In the genomic region with DNA sequence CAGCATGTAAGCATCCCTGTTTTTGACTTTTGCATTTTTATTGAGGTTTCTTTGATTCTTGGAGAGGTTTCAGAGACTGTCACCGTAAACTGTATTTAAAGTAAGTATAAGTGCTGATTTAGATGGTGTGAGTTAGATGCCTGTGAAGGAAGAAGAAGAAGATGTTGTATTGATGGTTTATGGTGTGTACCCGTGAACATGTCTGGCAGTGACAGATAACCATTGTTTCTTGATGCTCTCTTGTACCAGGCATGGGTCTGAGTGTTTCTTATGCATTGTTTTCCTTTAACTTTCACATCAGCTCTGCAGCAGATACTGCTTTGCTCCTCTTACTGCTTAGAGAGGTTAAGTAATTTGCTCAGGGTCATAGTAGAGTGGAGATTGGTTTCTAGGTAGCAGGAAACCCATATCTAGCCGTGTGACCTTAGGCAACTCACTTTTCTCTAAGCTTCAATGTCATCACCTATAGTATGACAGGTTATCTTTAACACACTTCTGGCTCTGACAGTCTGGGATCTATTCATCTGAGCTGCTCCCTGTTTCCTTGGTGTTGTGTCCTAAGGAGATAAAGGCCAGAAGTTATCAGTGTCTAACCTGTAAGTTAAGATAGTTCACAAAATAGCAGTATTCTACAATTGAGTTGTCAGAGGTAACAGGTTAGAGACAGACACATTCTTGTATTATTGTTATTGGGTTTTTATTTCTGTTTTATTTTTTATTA, we compare ENCODE assay signal across 26 mouse cellular contexts.
DNase-seq lines count a peak whose midpoint lies in the region; ATAC-seq and TF ChIP-seq lines count a peak whose summit lies in the region.
"Had no signal": no experiment of that assay in that cellular context is flagged by ENCODE, and none has a peak within 500 bp of the region (broad histone marks: within the 10 kb centered on the region; RNA-seq: fewer than 3 reads in every experiment).

No protein-coding gene starts in this region.

- ATAC-seq in liver, embryonic 11.5 days (replicated peaks; ENCODE audit: low FRiP score) = peak; percentile 88
- no peak for ATAC-seq in liver, postnatal 0 days
- peak; percentile 79 for ATAC-seq in liver, embryonic 15.5 days (ENCODE audit: insufficient read depth)
- peak; percentile 65 for ATAC-seq in megakaryocyte-erythroid progenitor cell, adult 5-6 weeks (replicated peaks; ENCODE audit: low FRiP score, low TSS enrichment, poor library complexity, severe bottlenecking)
- ATAC-seq in midbrain, embryonic 11.5 days (ENCODE audit: low FRiP score) = no peak
- ATAC-seq: forebrain, embryonic 15.5 days; hindbrain, postnatal 0 days had no signal

- no peaks in the 10 kb centered on the region for H3K4me1 ChIP-seq in liver, embryonic 11.5 days (replicated peaks; ENCODE audit: control insufficient read depth, insufficient read depth, low read length)
- no peaks in the 10 kb centered on the region for H3K4me1 ChIP-seq in liver, postnatal 0 days (ENCODE audit: insufficient read depth)
- 0 out of 2 replicates have a peak, but pooled peaks cover 5% of the 10 kb centered on the region for H3K4me1 ChIP-seq in liver, embryonic 15.5 days (replicated peaks)
- no peaks in the 10 kb centered on the region for H3K4me1 ChIP-seq in midbrain, embryonic 11.5 days (ENCODE audit: control insufficient read depth, insufficient read depth, low read length)
- H3K4me1 ChIP-seq: embryonic facial prominence, embryonic 10.5 days; embryonic facial prominence, embryonic 13.5 days; forebrain, embryonic 12.5 days; forebrain, embryonic 15.5 days; heart, embryonic 10.5 days had no signal

- WGBS in liver, embryonic 11.5 days = 54% methylated on average over 3 of the region's 3 CpGs
- WGBS in liver, postnatal 0 days (ENCODE audit: insufficient replicate concordance) = 54% methylated on average over 3 of the region's 3 CpGs
- WGBS in liver, embryonic 15.5 days (ENCODE audit: insufficient replicate concordance) = 47% methylated on average over 3 of the region's 3 CpGs
- 78% methylated on average over 3 of the region's 3 CpGs for WGBS in midbrain, embryonic 11.5 days

- H3K4me2 ChIP-seq in liver, embryonic 11.5 days = no peak overlapping the region
- no peak overlapping the region for H3K4me2 ChIP-seq in liver, postnatal 0 days (ENCODE audit: low read depth, low read length)
- no peak overlapping the region; the same call in 1 of the 2 replicates for H3K4me2 ChIP-seq in liver, embryonic 15.5 days
- H3K4me2 ChIP-seq in midbrain, embryonic 11.5 days = no peak overlapping the region
- H3K4me2 ChIP-seq: embryonic facial prominence, embryonic 13.5 days; forebrain, embryonic 12.5 days; forebrain, embryonic 15.5 days; heart, embryonic 13.5 days; hindbrain, embryonic 14.5 days had no signal

- no peaks in the 10 kb centered on the region for H3K9me3 ChIP-seq in liver, embryonic 11.5 days (ENCODE audit: control insufficient read depth, low read length)
- H3K9me3 ChIP-seq in liver, postnatal 0 days (ENCODE audit: low read length) = no peaks in the 10 kb centered on the region
- no peaks in the 10 kb centered on the region for H3K9me3 ChIP-seq in liver, embryonic 15.5 days (replicated peaks)
- H3K9me3 ChIP-seq in midbrain, embryonic 11.5 days (ENCODE audit: control insufficient read depth, low read length) = no peaks in the 10 kb centered on the region
- H3K9me3 ChIP-seq: embryonic facial prominence, embryonic 10.5 days; embryonic facial prominence, embryonic 13.5 days; forebrain, embryonic 12.5 days; forebrain, embryonic 15.5 days; heart, embryonic 10.5 days; heart, embryonic 13.5 days had no signal

- TF ChIP-seq CTCF in liver, postnatal 0 days (IDR thresholded peaks at IDR 0.05; ENCODE audit: low read depth) = no peak

- intact Hi-C loops in left cerebral cortex, postnatal 4 days (cut with DNase I) = no loop called here

- no peak overlapping the region for H3K9ac ChIP-seq in liver, embryonic 11.5 days (ENCODE audit: low read depth, low read length)
- no peak overlapping the region for H3K9ac ChIP-seq in liver, postnatal 0 days (replicated peaks)
- H3K9ac ChIP-seq in liver, embryonic 15.5 days = no peak overlapping the region
- H3K9ac ChIP-seq in midbrain, embryonic 11.5 days (ENCODE audit: low read length) = no peak overlapping the region
- H3K9ac ChIP-seq: embryonic facial prominence, embryonic 13.5 days; forebrain, embryonic 12.5 days; forebrain, embryonic 15.5 days; heart, embryonic 13.5 days; hindbrain, embryonic 14.5 days had no signal

- H3K27me3 ChIP-seq in liver, embryonic 11.5 days (replicated peaks; ENCODE audit: control insufficient read depth, insufficient read depth, low read length) = no peaks in the 10 kb centered on the region
- H3K27me3 ChIP-seq in liver, postnatal 0 days (ENCODE audit: insufficient read depth, low read length) = no peaks in the 10 kb centered on the region
- no peaks in the 10 kb centered on the region for H3K27me3 ChIP-seq in liver, embryonic 15.5 days
- H3K27me3 ChIP-seq in midbrain, embryonic 11.5 days (ENCODE audit: control insufficient read depth, insufficient read depth, low read length) = no peaks in the 10 kb centered on the region
- H3K27me3 ChIP-seq: embryonic facial prominence, embryonic 13.5 days; forebrain, embryonic 12.5 days; forebrain, embryonic 15.5 days; heart, embryonic 13.5 days had no signal

- TF ChIP-seq EP300 in liver, postnatal 0 days (IDR thresholded peaks at IDR 0.05; ENCODE audit: low read depth) = no peak

- H3K36me3 ChIP-seq in liver, embryonic 11.5 days (ENCODE audit: control insufficient read depth, insufficient read depth, low read length) = no peaks in the 10 kb centered on the region
- H3K36me3 ChIP-seq in liver, postnatal 0 days (replicated peaks; ENCODE audit: insufficient read depth, low read length) = no peaks in the 10 kb centered on the region
- no peaks in the 10 kb centered on the region for H3K36me3 ChIP-seq in liver, embryonic 15.5 days (replicated peaks)
- H3K36me3 ChIP-seq in midbrain, embryonic 11.5 days (ENCODE audit: control insufficient read depth, insufficient read depth, low read length) = no peaks in the 10 kb centered on the region
- H3K36me3 ChIP-seq: embryonic facial prominence, embryonic 10.5 days; embryonic facial prominence, embryonic 13.5 days; forebrain, embryonic 12.5 days; forebrain, embryonic 15.5 days; heart, embryonic 10.5 days; heart, embryonic 13.5 days had no signal

- H3K4me3 ChIP-seq in liver, embryonic 11.5 days (ENCODE audit: low read depth, low read length) = no peak overlapping the region
- H3K4me3 ChIP-seq in liver, postnatal 0 days (ENCODE audit: low read depth, low read length) = no peak overlapping the region
- no peak overlapping the region for H3K4me3 ChIP-seq in liver, embryonic 15.5 days (replicated peaks)
- no peak overlapping the region for H3K4me3 ChIP-seq in midbrain, embryonic 11.5 days (ENCODE audit: low read depth, low read length)
- H3K4me3 ChIP-seq: embryonic facial prominence, embryonic 10.5 days; embryonic facial prominence, embryonic 13.5 days; erythroblast, embryonic 14.5 days; forebrain, embryonic 12.5 days; forebrain, embryonic 15.5 days; heart, adult 2 months; heart, embryonic 10.5 days; heart, embryonic 13.5 days had no signal

- no peak overlapping the region for H3K27ac ChIP-seq in liver, embryonic 11.5 days (ENCODE audit: low read depth, low read length)
- no peak overlapping the region for H3K27ac ChIP-seq in liver, postnatal 0 days (ENCODE audit: low read depth)
- H3K27ac ChIP-seq in liver, embryonic 15.5 days (replicated peaks) = no peak overlapping the region
- H3K27ac ChIP-seq in midbrain, embryonic 11.5 days (ENCODE audit: low read depth, low read length) = no peak overlapping the region
- H3K27ac ChIP-seq: embryonic facial prominence, embryonic 10.5 days; embryonic facial prominence, embryonic 13.5 days; forebrain, embryonic 12.5 days; forebrain, embryonic 15.5 days; heart, adult 2 months; heart, embryonic 10.5 days; heart, embryonic 13.5 days; hindbrain, embryonic 14.5 days; hindbrain, postnatal 0 days had no signal

- no peak for DNase-seq in liver, embryonic 11.5 days (ENCODE audit: low spot score)
- no peak for DNase-seq in liver, postnatal 0 days
- peak; percentile 17 for DNase-seq in c-Kit-positive CD71-positive TER-119-positive erythroid progenitor cells, embryonic 14.5 days (ENCODE audit: low spot score)
- no peak for DNase-seq in ovary, postnatal 10 days (ENCODE audit: low spot score)
- no peak for DNase-seq in left cerebral cortex, postnatal 4 days
- DNase-seq in midbrain, embryonic 11.5 days (ENCODE audit: low spot score, missing footprints) = no peak
- DNase-seq: adrenal gland, adult 2 months; adrenal gland, postnatal 14 days; cerebellum, adult 2 months; cerebellum, adult 9-11 months; cerebellum, postnatal 36 days; embryo, embryonic 11 days; gastrocnemius, postnatal 25 days; heart, adult 2 months; heart, postnatal 4 days had no signal

Comparison
In these comparisons a context has a peak if more than half of its experiments do, and no peak if none do; other contexts are left out.
1. ATAC-seq: peak in liver, embryonic 11.5 days (single experiment), liver, embryonic 15.5 days (single experiment) and megakaryocyte-erythroid progenitor cell, adult 5-6 weeks (single experiment); none in liver, postnatal 0 days (single experiment) and midbrain, embryonic 11.5 days (single experiment).